Mouse (Mus musculus) T-helper 17 cell (primary cell): Measurements from ENCODE around the gene Kcnip4.

Experiments
- in situ Hi-C, 2 experiments: fragments of 300-600 bp; cut with MboI, MseI; formaldehyde crosslinking; loops; 1 replicate in 1 of 2; 2 replicates in 1 of 2; pipeline ENCODE4 v1.15.1; 2025; ENCODE audit warnings: high pct_unique_total_duplicates in 2 of 2

Kcnip4 gene

DNA sequence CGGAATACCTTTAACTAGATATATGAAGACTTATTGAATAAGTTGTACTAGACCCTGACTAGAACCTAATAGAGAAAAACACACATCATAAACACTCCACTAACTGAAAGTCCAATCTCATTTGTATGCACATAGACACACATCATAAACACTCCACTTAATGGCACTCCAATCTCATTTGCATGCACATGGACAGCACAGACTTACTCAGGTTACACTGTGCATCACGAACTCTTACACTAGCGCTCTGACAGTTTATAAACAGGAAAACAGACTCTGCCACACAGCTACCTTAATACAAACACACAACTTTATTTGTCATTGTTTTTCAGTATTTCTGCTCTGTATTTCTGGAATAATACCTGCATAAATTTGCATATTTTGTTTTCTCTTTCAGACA, 168.3 kb downstream of the Kcnip4 start:
- in situ Hi-C loops: no loop called here

GRCm38 (mm10) chr5:49352061-49352460, 172.6 kb downstream of the Kcnip4 start:
- in situ Hi-C loops: loop anchor here in 1 of 2 experiments (5.0 kb wide), 1 partner anchor 265 kb away; no protein-coding TSS in a partner anchor

GRCm38 (mm10) chr5:49350126-49350909, 174.4 kb downstream of the Kcnip4 start:
- in situ Hi-C loops: loop anchor here in 1 of 2 experiments (5.0 kb wide), 1 partner anchor 263 kb away; no protein-coding TSS in a partner anchor

- in situ Hi-C loops: no loop called here
Measured at GRCm38 (mm10) chr5:49349541-49349940, 175.2 kb downstream of the Kcnip4 start.

DNA sequence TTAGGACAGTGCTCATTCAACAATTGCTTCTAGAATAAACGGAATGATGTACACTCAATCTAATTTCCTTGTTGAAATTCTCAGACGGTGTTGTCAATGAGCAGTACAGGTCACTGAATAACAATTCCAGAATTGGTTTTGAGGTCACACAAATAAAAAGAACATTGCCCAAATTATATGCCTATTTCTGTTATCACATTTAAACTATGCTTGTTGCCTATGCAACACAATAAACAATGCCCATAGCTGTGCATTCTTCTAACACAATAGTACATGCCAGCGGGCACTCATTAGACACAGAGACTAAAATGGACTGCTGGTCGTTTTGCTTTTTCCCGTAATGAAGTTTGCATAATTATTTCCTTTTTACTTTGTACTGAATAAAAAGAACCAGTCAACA, 176.2 kb downstream of the Kcnip4 start:
- in situ Hi-C loops: no loop called here

GRCm38 (mm10) chr5:49344606-49345005, 180.1 kb downstream of the Kcnip4 start:
- in situ Hi-C loops: no loop called here

DNA sequence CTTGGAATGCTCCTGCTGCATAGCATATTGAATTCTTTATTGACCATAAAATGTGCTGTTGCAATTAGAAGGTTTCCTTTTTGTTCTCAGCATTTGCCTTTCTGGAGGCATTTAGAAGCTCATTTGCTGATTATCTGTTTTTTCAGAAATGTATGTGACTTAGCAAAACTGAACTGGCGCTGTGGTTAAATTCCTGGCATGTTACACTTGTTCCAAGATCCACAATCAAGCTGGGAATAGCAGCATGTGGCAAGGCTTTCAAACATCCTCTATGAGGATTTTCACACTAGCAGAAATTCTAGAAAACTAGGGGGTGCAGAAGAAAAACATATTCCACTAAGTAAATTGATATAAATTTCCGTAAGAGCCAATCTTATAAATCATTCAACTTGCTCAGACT, 187.5 kb downstream of the Kcnip4 start:
- in situ Hi-C loops: no loop called here

DNA sequence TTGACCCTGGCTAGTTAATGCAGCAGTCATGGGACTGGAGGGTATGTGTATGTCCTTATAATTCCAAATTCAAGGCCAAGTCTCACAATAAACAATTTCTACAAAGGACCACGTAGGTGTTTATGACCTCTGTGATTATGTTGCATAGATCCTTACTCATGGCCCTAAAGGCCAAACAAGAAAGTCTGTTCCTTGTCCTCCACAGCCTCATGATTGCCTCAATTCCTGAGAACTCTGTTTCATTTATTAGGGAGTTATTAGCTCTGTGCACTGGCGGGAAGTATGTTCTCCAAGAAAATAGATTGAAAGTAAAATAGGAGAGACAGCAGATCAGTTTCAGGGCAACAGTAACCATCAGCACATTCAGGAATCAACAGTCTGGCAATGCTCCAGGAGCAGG, 191.6 kb downstream of the Kcnip4 start:
- in situ Hi-C loops: no loop called here

DNA sequence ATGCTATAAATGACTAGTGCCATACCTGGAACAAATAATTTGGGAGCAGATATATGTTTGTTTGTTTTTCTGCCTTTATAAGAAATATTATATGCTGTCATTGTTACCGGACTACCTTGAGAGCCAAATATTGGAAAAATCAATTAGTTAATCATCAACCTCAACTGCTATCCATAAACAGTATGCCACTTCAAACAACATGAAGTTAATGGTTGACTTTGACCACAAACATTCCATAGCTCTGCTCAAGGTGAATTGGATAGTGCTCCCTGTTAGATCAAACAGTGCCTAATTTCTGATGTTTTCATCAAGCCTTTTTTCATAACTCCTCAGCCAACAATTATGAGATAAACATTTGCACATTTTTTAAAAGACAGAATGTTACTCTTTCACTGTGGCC, 195.7 kb downstream of the Kcnip4 start:
- in situ Hi-C loops: no loop called here

- in situ Hi-C loops: loop anchor here in 1 of 2 experiments (10.0 kb wide), 1 partner anchor 1996 kb away; no protein-coding TSS in a partner anchor
Measured at GRCm38 (mm10) chr5:49318661-49319060, 206.0 kb downstream of the Kcnip4 start.

DNA sequence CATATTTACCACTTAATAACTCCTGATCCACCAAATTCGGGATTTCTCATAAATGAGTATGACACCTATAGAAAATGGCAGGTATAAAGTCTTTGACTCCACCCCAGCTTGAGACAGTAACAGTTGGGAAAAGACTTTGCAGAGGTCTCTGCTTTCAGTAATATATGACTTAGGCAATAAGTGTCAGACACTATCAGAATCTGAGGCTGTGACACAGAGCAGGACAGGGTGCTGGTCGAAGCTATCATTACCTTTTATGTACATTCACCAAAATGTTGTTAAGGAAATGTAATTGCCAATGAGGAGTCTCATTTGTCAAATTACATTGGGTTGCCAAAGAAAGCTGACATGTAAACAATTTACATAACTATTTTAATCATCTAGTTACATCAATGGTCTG, 206.8 kb downstream of the Kcnip4 start:
- in situ Hi-C loops: loop anchor here in 1 of 2 experiments (10.0 kb wide), 1 partner anchor 1997 kb away; no protein-coding TSS in a partner anchor

GRCm38 (mm10) chr5:49306796-49307195, 217.9 kb downstream of the Kcnip4 start:
- in situ Hi-C loops: no loop called here

GRCm38 (mm10) chr5:49305321-49305720, 219.4 kb downstream of the Kcnip4 start:
- in situ Hi-C loops: no loop called here

DNA sequence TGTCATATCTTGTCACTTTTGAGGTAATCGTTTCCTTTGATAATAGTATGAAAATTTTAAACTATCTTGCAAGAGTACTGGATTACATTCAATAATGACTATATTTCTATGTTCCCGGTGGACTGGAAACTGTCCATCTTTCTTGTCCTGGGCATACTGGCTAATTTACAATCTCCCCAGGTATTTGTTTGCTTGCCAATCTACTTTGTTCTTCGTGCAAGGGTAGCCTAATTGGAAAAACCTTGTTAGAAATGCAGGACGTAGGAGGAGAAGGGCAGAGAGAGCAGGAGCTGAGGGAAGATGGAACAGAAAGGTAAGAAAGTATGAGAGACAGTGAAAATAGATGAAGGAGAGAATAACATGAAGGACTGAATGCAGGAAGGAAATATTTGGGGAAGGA, 226.1 kb downstream of the Kcnip4 start:
- in situ Hi-C loops: no loop called here

- in situ Hi-C loops: no loop called here
Measured at GRCm38 (mm10) chr5:49292421-49292820, 232.3 kb downstream of the Kcnip4 start.

DNA sequence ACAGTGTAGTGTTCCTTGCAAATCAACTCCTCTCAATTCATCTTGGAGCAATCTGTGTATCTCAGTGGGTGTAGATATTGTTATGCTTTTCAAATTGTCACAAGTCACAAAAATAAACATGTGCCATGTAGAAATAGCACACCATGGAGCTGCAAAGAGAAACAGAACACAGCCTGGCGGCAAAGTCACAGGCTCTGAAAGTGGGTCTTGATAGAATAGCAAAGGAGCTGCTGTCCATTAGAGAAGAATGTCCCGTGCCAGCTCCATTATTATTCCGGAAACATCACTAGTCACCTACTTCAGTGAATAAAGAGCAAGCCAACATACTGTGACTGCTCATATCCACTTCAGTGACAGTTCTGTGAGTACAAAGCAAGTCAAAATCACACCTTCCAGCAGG, 232.9 kb downstream of the Kcnip4 start:
- in situ Hi-C loops: no loop called here

GRCm38 (mm10) chr5:49285455-49286135, 239.1 kb downstream of the Kcnip4 start:
- in situ Hi-C loops: no loop called here

DNA sequence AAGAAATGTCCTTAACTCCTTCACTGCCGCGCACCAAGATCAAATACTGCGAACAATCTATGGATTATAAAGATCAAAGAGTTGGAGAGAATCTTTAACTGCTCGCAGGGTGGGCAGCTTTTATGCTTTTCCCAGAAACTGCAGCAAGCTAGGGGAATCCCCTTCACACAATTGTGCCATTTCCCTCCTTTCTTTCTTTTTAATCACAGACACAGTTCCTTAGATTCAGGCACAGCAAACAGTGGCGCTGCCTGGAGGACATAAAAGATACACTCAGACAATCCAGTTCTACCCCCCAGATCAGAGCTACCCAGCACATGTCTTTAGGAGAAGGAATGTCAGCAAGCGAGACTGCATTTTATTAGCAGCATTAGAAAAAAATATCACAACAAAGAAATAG, 239.9 kb downstream of the Kcnip4 start:
- in situ Hi-C loops: no loop called here

DNA sequence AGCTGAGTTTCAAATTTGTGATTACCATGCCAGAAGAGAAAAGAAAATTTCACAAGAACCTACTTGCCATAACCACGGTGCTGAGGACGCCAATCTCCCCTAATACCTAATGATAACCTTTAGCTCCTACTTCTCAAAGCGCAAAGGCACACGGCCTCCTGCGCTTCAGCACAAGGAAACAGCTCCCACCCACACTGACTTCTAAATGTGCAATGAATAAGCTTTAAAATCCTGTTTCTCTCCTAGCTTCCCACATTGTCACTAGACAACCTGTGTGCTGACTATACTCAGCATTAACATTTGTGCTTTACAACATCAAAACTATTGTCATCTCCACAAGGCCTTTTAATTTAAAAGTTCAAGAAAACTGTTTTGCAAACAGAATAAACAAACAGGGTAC, 241.3 kb downstream of the Kcnip4 start:
- in situ Hi-C loops: no loop called here

GRCm38 (mm10) chr5:49271864-49272263, 252.8 kb downstream of the Kcnip4 start:
- in situ Hi-C loops: no loop called here

DNA sequence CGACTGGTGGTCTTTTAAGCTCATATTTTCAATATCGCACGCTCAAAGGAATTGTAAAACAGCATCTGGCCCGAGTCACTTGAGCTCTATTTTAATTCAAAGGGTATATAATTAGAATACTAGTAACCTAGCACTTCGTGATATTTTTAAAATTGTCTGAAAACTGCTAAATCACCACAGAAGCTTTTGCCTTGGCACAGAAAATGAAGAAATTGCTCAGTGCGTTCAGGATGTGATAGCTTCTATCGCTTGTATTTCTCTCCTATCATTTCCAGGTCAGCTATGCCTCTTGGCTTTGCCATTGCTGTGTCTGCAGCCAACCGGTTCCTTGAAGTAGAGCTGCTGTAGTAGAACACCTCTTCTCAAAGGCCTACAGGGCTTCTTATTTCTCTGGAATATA, 255.9 kb downstream of the Kcnip4 start:
- in situ Hi-C loops: no loop called here

DNA sequence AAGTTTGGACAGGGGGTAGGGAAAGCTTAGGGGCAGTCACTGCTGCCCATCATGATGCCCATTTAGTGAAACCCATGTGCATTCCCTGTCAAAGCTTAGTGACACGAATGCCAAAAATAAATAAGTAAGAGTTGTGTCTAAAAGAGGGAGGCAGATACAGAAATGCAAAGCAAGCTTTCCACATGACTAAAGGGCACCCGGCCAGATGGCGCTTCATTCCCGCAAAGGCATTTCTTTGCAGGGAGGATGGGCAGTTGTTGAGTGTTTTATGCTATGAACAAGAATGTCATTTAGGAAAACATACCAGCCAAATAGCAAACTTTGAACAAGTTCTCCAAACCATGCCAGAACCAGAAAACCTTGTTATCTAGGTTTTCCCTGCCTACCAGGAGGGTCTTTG, 265.4 kb downstream of the Kcnip4 start:
- in situ Hi-C loops: no loop called here

DNA sequence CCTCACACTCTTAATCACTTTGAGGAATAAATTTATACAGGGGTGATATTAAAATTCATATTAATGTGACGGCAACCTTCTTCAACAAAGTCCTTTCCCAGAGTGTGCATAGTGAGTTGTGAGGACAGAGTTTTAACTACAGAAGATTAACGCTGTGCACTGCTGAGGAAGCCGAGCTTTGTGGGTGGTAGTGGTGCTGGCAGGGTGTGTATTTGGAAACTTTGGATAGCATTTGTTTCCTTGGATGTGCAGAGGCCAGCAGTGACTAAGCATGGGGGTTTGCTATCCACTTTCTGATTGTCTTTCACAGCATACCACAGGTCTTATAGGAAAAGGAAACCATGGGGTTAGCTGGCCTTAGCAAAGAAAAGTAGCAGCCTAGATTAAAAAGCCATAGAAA, 267.9 kb downstream of the Kcnip4 start:
- in situ Hi-C loops: no loop called here
